Mouse (Mus musculus) hindbrain, embryonic 12.5 days (tissue): ENCODE results near the gene Ripk3. TPM values are rescaled to one million over a fixed set of nuclear protein-coding genes. Genes with fewer than 3 reads are reported as not detected.

Experiments
- ATAC-seq: fragments of 200-750 bp; cut with Nextera tagmentation; 2 replicates; pipeline ENCODE4 v1.8.0; 2017; ENCODE audit warnings: moderate TSS enrichment; ENCODE audit not compliant: low FRiP score
- H3K27ac ChIP-seq: fragments of 300-500 bp; sonication (generic); 2 replicates; pipeline ENCODE4 v1.5.1; 2016; ENCODE audit warnings: mild to moderate bottlenecking
- H3K27me3 ChIP-seq: fragments of 300-500 bp; sonication (generic); 2 replicates; pipeline ENCODE4 v1.6.1; 2016; ENCODE audit warnings: mild to moderate bottlenecking
- H3K36me3 ChIP-seq: fragments of 300-500 bp; sonication (generic); 2 replicates; pipeline ENCODE4 v1.6.1; 2016; ENCODE audit warnings: mild to moderate bottlenecking
- H3K4me1 ChIP-seq: fragments of 300-500 bp; sonication (generic); 2 replicates; pipeline ENCODE4 v1.6.1; 2016
- H3K4me2 ChIP-seq: fragments of 300-500 bp; sonication (generic); replicated peaks from 2 replicates; pipeline ENCODE4 v1.6.1; 2016; ENCODE audit warnings: mild to moderate bottlenecking
- H3K4me3 ChIP-seq: fragments of 300-500 bp; sonication (generic); 2 replicates; pipeline ENCODE4 v1.5.1; 2016; ENCODE audit warnings: mild to moderate bottlenecking
- H3K9ac ChIP-seq: fragments of 300-500 bp; sonication (generic); 2 replicates; pipeline ENCODE4 v1.6.1; 2016; ENCODE audit warnings: mild to moderate bottlenecking, moderate library complexity
- H3K9me3 ChIP-seq: fragments of 300-500 bp; sonication (generic); replicated peaks from 2 replicates; pipeline ENCODE4 v1.6.1; 2016; ENCODE audit warnings: mild to moderate bottlenecking
- WGBS: fragments of 180-500 bp; shearing (Covaris S2); methylation state at CpG from one replicate; pipeline ENCODE4 v1.1.7; 2016; 5-methylcytosine and 5-hydroxymethylcytosine counted together
- polyA plus RNA-seq: library from polyadenylated mRNA; unstranded; fragments of >200 nt; fragmentation: Nextera tagmentation; extraction: Ambion mirVana; gene quantifications from 2 replicates; pipeline ENCODE4 v1.2.1, GENCODE M21; 2016

Ripk3 gene
- polyA plus RNA-seq, result 10.8 and 13.5 TPM in 2 replicates

DNA sequence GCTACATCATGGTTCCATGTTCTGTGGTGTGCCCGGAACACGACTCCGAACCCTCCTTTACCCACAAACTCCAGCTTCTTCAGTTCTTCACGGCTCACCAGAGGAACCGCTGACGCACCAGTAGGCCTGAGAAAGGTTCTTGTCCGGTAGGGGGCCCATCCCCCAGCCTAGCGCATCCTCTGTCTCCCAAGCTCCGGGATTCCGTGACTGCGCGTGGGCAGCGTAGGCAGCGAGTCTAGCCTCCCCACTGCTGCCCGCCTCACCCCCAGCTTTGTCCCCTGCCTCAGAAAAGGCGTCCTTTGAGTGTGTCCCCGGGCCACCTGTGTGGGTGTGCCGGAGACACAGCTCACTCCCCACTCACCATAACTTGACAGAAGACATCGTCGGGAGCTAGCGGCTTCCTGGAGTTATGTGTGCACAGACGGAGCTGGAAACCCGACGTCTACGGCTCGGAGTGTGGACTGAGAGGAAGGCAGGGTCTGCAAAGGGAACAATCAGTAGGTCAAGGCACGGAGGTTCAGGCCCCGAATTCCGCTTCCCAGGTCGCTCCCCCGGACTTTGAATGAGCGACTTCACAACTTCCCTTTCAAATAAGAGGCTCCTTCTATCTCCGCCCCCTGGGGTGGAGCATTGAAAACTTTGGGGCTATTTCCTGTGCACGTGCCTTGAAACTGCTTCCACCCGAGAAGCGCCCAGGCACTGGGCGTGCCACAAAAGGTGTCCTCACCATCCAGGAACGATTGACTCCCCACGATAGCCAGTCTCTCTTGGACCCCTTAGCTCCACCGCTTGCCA is at the start of gene Ripk3:
Gene Ripk3 (minus strand): TSS at position 610 of the 795 bp plus-strand sequence.
- Histone ChIP-seq H3K4me3 (peak within 1 kb of the TSS; percentile 32), H3K36me3 (no peaks in the 10 kb centered on the region), H3K4me2 (peak within 1 kb of the TSS; percentile 48), H3K4me1 (peaks cover 11% of the 10 kb centered on the region), H3K9me3 (no peaks in the 10 kb centered on the region), H3K9ac (0 out of 2 replicates have a peak within 1 kb of the TSS, but pooled peaks have one; percentile 14), H3K27ac (no peak within 1 kb of the TSS), H3K27me3 (peaks cover 69% of the 10 kb centered on the region)
- no peak for ATAC-seq
- 4% methylated on average over 40 of the region's 40 CpGs for WGBS

DNA sequence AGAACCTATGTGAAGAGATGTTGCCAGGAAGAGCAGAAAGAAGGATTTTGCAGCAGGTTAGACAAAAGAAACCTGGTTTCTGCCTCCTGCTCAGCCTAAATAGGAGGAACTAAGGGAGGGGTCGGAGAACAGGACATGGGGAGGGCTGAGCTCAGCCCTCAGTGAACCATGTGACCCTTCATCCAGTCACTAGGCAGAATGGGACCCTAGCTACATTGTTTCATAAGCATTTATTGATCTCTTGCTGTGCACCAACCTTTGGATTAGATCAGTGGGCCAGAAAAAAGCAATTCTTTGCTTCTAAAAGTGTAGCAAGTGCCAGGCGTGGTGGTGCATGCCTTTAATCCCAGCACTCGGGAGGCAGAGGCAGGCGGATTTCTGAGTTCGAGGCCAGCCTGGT is 49.6 kb upstream of the Ripk3 start:
- no peak for ATAC-seq
- H3K4me1 ChIP-seq, result peaks cover 6% of the 10 kb centered on the region; the same call in 1 of the 2 replicates
- no peaks in the 10 kb centered on the region for H3K9me3 ChIP-seq
- WGBS, result 89% methylated on average over 5 of the region's 5 CpGs
- H3K27ac ChIP-seq, result no peak overlapping the region
- no peaks in the 10 kb centered on the region for H3K27me3 ChIP-seq
- no peak overlapping the region for H3K9ac ChIP-seq
- no peak overlapping the region for H3K4me2 ChIP-seq
- no peak overlapping the region for H3K4me3 ChIP-seq
- H3K36me3 ChIP-seq, result no peaks in the 10 kb centered on the region

DNA sequence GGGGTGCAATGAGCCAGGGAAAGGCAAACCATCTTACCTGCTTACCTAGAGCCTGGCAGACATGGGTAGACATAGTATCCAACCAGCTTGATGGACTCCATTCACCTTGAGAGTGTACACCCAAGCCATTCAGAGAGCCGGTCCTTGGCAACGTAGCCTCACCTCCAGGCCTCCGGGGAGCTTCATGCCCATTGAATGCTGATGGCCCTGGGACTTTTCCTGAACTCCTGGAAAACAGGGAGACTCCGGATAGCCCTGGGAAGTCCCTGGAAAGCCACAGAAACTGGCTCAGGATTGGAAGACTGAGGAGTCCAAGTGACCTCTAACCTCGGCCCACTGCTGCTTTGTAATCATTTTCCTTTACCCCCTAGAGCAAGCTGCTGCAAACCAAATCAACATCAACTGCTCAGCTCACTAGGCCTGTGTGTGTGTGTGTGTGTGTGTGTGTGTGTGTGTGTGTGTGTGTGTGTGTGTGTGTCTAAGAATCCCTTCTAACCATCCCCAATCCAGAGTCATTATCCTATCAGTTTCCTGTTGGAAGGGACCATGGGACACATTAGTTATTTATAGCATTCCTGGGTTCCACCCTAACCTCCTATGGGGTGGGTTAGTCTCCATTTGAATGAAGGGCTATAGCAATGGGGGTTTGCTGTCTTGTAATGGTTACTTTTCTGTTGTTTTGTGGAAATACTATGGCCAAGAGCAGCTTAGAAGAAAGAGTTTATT is 46.3 kb upstream of the Ripk3 start:
- H3K36me3 ChIP-seq, result 0 out of 2 replicates have a peak, but pooled peaks cover 7% of the 10 kb centered on the region
- H3K9ac ChIP-seq, result no peak overlapping the region
- 69% methylated on average over 5 of the region's 5 CpGs for WGBS
- no peak for ATAC-seq
- no peak overlapping the region for H3K4me2 ChIP-seq
- H3K4me1 ChIP-seq, result peaks cover 6% of the 10 kb centered on the region; the same call in 1 of the 2 replicates
- no peak overlapping the region for H3K4me3 ChIP-seq
- H3K9me3 ChIP-seq, result no peaks in the 10 kb centered on the region
- no peaks in the 10 kb centered on the region for H3K27me3 ChIP-seq
- no peak overlapping the region for H3K27ac ChIP-seq

DNA sequence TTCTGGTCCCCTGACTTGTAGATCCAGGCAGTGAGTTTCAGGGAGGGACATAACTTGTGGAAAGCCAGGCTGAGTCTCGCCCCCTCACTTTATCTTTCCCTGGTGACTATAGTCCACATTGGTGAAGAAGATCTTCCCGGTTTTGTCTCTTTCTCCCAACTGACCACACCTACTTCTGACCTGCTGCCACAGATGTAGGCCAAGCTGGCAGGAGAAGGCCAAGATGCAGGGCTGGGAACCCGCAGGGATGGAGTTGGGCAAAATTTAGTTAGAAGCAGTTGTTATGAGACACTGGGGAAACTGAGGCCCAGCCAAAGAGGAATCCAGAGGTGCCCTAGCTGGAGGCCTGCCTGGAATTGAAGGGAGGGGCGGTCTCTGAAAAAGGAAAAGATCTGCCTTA is 44.5 kb upstream of the Ripk3 start:
- H3K9me3 ChIP-seq, result no peaks in the 10 kb centered on the region
- no peaks in the 10 kb centered on the region for H3K27me3 ChIP-seq
- peaks cover 14% of the 10 kb centered on the region for H3K4me1 ChIP-seq
- H3K4me3 ChIP-seq, result no peak overlapping the region
- no peak overlapping the region for H3K9ac ChIP-seq
- WGBS, result 83% methylated on average over 4 of the region's 4 CpGs
- H3K36me3 ChIP-seq, result 0 out of 2 replicates have a peak, but pooled peaks cover 7% of the 10 kb centered on the region
- no peak for ATAC-seq
- H3K4me2 ChIP-seq, result no peak overlapping the region
- H3K27ac ChIP-seq, result no peak overlapping the region

DNA sequence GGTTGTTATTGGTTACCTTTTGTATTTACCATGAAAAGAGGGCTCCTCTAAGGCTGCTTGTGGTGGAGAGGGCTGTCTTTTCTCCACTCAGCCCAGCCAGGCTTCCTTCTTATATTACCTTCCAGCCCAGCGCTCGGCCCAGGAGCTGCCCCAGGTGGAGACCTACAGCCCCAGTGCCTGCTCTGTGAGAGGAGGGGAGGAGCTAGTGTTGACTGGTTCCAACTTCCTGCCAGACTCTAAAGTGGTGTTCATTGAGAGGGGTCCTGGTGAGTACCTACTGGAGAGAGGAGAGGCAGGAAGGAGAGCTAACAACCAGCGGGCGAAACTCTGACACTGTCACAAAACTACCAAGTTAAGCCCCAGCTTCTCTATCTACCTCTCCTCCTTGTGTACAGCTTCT is 41.7 kb upstream of the Ripk3 start:
- Histone ChIP-seq H3K27me3 (peaks cover 12% of the 10 kb centered on the region), H3K27ac (no peak overlapping the region), H3K4me3 (no peak overlapping the region), H3K4me2 (no peak overlapping the region), H3K4me1 (peaks cover 31% of the 10 kb centered on the region), H3K9me3 (no peaks in the 10 kb centered on the region), H3K9ac (no peak overlapping the region), H3K36me3 (0 out of 2 replicates have a peak, but pooled peaks cover 7% of the 10 kb centered on the region)
- WGBS, result 77% methylated on average over 4 of the region's 4 CpGs
- ATAC-seq, result no peak

DNA sequence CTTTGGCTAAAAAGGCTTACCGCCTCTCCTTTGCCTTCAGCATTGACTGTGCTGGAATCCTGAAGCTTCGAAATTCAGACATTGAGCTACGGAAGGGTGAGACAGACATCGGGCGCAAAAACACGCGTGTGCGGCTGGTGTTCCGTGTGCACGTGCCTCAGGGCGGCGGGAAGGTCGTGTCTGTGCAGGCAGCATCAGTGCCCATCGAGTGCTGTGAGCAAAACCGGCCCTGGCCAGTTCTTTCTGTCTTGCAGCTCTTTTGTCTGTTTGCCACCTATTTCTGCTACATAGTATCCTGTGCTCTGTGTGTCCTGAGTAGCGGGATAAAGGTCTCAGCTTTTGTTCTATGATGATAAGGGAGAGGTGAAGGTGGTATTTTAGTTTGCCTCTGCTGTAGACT is 41.2 kb upstream of the Ripk3 start:
- Histone ChIP-seq H3K36me3 (0 out of 2 replicates have a peak, but pooled peaks cover 7% of the 10 kb centered on the region), H3K4me2 (no peak overlapping the region), H3K9me3 (no peaks in the 10 kb centered on the region), H3K4me1 (peaks cover 36% of the 10 kb centered on the region), H3K27ac (no peak overlapping the region), H3K27me3 (peaks cover 16% of the 10 kb centered on the region), H3K4me3 (no peak overlapping the region), H3K9ac (no peak overlapping the region)
- WGBS, result 94% methylated on average over 16 of the region's 16 CpGs
- no peak for ATAC-seq

DNA sequence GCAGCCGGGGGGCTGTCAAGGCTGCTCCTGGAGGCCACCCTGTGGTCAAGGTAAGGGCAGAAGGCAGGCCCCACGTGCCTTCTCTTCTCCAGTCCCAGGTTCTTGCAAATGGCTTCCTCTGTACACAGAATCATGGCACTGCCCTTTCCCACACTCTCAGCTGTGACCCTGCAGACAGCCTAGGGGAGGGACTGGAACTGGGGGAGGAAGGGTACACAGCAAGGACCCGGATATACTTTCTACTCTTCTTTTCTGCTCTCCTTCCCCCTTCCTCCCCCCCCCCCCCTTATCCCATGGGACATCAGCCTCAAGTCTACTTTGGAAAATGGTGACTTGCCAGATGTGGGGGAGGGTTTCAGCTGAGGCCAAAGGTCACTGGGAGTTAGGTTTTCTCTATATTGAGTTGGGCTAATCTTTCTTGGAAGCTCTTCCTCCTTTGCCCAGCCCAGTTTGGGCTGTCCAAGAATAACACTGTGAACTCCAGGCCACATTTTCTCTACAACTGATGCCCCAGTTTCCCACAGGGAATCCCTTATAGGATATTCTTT is 40.1 kb upstream of the Ripk3 start:
- 44% methylated on average over 3 of the region's 3 CpGs for WGBS
- no peak for ATAC-seq
- Histone ChIP-seq H3K36me3 (0 out of 2 replicates have a peak, but pooled peaks cover 7% of the 10 kb centered on the region), H3K27ac (no peak overlapping the region), H3K9ac (no peak overlapping the region), H3K9me3 (no peaks in the 10 kb centered on the region), H3K4me1 (peaks cover 43% of the 10 kb centered on the region), H3K27me3 (peaks cover 18% of the 10 kb centered on the region), H3K4me2 (no peak overlapping the region), H3K4me3 (no peak overlapping the region)

DNA sequence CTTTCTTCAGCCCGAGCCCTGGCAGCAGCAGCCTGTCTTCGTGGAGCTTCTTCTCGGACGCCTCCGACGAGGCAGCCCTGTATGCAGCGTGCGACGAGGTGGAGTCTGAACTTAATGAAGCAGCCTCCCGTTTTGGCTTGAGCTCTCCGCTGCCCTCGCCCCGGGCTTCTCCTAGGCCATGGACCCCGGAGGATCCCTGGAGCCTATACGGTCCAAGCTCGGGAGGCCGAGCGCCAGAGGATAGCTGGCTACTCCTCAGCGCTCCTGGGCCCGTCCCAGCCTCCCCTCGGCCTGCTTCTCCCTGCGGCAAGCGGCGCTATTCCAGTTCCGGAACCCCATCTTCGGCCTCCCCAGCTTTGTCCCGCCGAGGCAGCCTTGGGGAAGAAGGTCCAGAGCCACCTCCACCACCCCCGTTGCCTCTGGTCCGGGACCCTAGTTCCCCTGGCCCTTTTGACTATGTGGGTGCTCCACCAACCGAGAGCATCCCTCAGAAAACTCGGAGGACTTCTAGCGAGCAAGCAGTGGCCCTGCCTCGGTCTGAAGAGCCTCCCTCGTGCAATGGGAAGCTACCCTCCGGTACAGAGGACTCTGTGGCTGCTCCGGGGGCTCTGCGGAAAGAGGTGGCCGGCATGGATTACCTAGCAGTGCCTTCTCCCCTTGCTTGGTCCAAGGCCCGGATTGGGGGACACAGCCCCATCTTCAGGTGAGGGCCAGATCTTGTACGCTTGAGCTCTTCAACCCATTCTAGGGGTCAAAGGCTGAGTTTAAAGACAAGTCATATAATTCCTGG is 38.1 kb upstream of the Ripk3 start:
- H3K36me3 ChIP-seq, result 0 out of 2 replicates have a peak, but pooled peaks cover 7% of the 10 kb centered on the region
- H3K9ac ChIP-seq, result peak overlapping the region; percentile 76
- peak overlapping the region; percentile 62 for H3K4me3 ChIP-seq
- peaks cover 18% of the 10 kb centered on the region for H3K27me3 ChIP-seq
- peaks cover 50% of the 10 kb centered on the region for H3K4me1 ChIP-seq
- peak overlapping the region; percentile 91 for H3K4me2 ChIP-seq
- H3K27ac ChIP-seq, result no peak overlapping the region
- no peak for ATAC-seq
- 7% methylated on average over 41 of the region's 41 CpGs for WGBS
- no peaks in the 10 kb centered on the region for H3K9me3 ChIP-seq

DNA sequence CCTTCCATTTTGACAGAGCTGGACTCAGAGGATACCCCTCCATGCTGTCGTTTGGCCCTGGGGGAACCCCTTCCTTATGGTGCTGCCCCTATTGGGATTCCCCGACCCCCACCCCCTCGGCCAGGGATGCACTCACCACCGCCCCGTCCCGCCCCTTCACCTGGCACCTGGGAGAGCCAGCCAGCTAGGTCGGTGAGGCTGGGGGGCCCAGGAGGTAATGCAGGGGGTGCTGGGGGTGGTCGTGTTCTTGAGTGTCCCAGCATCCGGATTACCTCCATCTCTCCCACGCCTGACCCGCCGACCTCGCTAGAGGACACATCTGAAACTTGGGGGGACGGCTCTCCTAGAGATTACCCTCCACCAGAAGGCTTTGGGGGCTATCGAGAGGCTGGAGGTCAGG is 37.5 kb upstream of the Ripk3 start:
- WGBS, result 3% methylated on average over 15 of the region's 15 CpGs
- Histone ChIP-seq H3K36me3 (0 out of 2 replicates have a peak, but pooled peaks cover 6% of the 10 kb centered on the region), H3K27ac (no peak overlapping the region; the same call in 1 of the 2 replicates), H3K9ac (peak overlapping the region; percentile 76), H3K4me1 (peaks cover 50% of the 10 kb centered on the region), H3K4me3 (peak overlapping the region; percentile 62), H3K9me3 (no peaks in the 10 kb centered on the region), H3K27me3 (peaks cover 18% of the 10 kb centered on the region), H3K4me2 (peak overlapping the region; percentile 91)
- ATAC-seq, result no peak

DNA sequence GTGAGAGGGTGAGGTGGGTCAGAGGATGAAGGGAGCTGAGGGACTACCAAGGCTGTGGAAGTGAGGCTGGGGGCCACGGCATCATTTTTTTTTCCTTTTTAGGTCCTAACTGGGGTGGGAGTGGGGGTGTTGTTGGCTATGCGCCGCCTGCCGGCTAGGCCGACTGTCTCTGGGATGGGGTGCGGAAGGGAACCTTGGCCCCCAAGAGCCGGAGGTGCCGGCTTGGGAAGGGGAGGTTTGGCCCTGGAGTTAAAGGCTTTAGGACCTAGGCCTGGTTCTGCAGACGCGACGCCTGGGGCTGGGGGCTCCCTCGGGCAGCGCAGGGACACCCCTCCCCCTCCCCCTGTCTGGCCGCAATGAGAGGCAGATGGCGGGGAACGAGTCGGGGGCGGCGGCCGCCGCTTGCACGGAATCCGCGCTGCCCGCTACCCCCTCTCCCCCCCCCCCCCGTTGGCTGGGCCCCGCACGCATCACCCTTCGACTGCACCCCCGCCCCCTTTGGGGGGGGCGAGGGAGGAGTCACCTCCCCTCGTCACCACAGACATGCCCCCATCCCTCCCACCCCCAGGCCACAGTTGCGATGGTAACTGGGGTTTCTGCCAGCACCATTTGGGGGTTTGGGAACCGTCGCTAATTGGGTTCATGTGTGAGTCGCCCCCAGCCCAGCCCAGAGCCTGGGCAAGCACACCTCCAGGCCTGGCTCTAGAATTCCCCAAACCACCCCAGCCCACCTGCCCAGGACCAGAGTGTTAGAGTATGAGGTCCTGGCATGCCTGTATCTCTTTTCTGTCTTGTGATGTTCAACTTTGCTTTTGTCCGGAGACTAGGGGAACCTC is 36.8 kb upstream of the Ripk3 start:
- H3K27me3 ChIP-seq, result peaks cover 18% of the 10 kb centered on the region
- H3K4me2 ChIP-seq, result peak overlapping the region; percentile 91
- 0 out of 2 replicates have a peak, but pooled peaks cover 3% of the 10 kb centered on the region for H3K36me3 ChIP-seq
- peak overlapping the region; percentile 76 for H3K9ac ChIP-seq
- peak overlapping the region; percentile 62 for H3K4me3 ChIP-seq
- no peaks in the 10 kb centered on the region for H3K9me3 ChIP-seq
- H3K27ac ChIP-seq, result peak overlapping the region; percentile 83
- peaks cover 50% of the 10 kb centered on the region for H3K4me1 ChIP-seq
- under 1% methylated on average over 20 of the region's 37 CpGs for WGBS
- no peak for ATAC-seq
